Mouse (Mus musculus) gastrocnemius, postnatal 25 days (tissue): ENCODE data around the gene Vps51. TPM values are rescaled to one million over a fixed set of nuclear protein-coding genes. Genes with fewer than 3 reads are reported as not detected.

Source experiments
- DNase-seq: peaks from one replicate; pipeline ENCODE4 v3.0.0; 2022
- long read RNA-seq, 2 experiments: library from polyadenylated mRNA; stranded (forward); transcript quantifications; one replicate each; pipeline ENCODE4 v2.0.0; 2021
- total RNA-seq, 2 experiments: library from RNA; stranded (reverse); gene quantifications; 1 replicate in 1 of 2; 2 replicates in 1 of 2; pipeline ENCODE4 v1.2.3; 2021

Gene Vps51
- total RNA-seq, result 10 to 100 TPM; 18.0 to 19.1 TPM
- long read RNA-seq, experiment 1, transcript Vps51-201 (10 exons, 2,675 nt), result major isoform, 7 of 14 reads
- long read RNA-seq, experiment 1, transcript Vps51-208 (2 exons, 840 nt), result minor isoform, 5 of 14 reads
- long read RNA-seq, experiment 1, partial matches to known transcripts, result 0 of 14 reads
- long read RNA-seq, experiment 1, other reads (novel, unspliced or antisense), result 2 of 14 reads
- long read RNA-seq, experiment 2, transcript Vps51-201 (10 exons, 2,675 nt), result major isoform, 14 of 20 reads
- long read RNA-seq, experiment 2, partial matches to known transcripts, result 2 of 20 reads
- long read RNA-seq, experiment 2, other reads (novel, unspliced or antisense), result 1 of 20 reads

GRCm38 (mm10) chr19:6076564-6077393, at the start of gene Vps51:
Gene Vps51, minus strand, starts transcription at chr19:6077231.
- DNase-seq, result peak; percentile 83

GRCm38 (mm10) chr19:6126289-6126688, 49.3 kb upstream of the Vps51 start:
- DNase-seq, result no peak

GRCm38 (mm10) chr19:6124898-6125297, 47.9 kb upstream of the Vps51 start:
- DNase-seq, result no peak

DNA sequence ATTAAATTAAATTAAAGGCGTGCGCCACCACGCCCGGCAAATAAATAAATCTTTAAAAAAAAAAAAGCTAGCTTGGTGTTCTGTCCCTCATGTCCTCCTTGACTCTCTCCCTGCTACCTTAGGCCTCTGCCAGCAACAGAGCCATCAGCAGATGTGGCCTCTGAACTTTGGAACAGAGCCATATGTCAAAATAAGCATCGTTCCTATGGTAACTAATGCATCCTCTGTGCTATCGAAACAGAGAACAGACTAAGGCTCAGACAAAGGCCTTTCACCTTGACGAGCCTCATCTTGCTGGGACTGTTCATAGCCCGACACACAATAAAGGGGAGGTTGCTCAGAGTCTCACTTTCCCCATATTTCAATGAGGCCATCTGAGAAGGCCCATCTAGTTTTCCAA, 46.3 kb upstream of the Vps51 start:
- no peak for DNase-seq

DNA sequence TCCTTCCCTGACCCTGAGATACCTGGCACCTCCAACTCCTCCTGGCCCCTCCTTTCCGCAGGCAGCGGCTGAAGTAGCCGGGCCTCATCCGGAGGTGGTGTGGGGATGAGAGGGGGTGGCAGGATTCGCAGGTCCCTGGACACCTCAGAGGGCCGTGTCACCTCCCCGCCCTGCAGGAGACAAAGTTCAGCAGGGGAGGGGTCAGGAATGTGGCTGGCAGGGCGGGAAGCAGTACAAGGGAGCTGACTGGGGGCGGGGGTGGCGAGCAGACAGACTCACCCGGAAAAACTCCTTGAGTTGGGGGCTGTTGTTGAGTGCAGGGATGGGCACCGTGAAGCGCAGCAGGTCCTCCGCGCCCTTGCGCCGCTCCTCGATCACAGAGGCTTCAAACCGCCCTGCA, 44.7 kb upstream of the Vps51 start:
- no peak for DNase-seq

DNA sequence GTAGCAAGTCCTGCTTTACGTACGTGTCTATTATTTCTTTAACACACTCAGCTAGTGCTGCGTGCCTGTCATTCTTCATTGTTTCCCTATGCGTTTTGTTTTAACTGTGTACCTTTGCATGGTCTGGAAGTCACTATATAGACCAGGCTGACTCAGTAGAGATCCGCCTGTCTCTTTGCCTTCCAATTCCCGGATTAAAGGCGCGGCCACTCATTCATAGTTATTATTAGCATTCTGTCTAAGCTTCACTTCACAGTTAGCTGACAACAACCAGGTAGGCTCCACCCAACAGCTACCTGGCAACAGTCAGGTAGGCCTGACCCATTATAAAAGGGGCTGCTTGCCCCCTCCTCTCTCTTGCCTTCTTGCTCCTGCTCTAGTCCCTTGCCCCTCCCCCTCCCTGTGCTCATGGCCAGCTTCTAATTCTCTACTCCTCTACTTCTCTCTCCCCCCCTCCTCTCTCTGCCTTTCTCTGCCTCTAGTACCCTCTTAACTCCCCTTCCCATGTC, 41.7 kb upstream of the Vps51 start:
- no peak for DNase-seq

DNA sequence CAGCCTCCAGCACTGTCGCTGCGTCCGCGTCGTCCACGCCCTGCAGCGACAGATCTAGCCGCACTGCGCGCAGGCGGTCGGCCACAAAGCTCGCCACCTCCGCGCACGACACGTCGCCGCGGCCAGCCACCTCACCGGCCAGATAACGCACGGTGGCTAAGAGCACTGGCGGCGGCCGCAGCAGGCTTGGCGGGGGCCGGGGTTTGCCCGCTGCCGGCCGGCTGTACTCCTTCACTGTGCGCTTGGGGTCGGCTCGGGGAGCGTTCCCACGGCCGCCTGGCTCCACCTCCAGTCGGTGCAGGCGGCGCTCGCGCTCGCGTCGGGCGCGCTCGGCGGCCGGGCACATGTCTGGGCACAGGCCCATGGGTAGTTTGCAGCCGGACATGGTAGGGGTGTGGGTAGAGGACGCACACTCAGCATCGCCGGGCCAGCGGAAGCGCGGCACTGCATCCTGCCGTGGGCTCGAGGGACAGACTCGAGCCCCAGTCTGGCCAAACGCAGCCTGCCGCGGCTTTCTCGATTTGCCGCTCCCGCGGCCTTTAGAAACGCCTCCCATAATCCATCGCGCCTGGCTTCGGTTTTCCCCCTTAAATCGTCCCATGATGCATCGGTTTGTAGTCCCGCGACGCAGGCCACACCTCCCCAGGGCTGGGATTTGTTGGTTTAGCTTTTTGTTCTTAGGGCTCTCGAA, 41.1 kb upstream of the Vps51 start, which contains the start of gene Sac3d1:
TSS of gene Sac3d1 (minus strand) at position 665 of the 691 bp plus-strand sequence.
- peak; percentile 84 for DNase-seq

- no peak for DNase-seq
These were observed 40.4 kb upstream of the Vps51 start for GRCm38 (mm10) chr19:6117346-6117985.

DNA sequence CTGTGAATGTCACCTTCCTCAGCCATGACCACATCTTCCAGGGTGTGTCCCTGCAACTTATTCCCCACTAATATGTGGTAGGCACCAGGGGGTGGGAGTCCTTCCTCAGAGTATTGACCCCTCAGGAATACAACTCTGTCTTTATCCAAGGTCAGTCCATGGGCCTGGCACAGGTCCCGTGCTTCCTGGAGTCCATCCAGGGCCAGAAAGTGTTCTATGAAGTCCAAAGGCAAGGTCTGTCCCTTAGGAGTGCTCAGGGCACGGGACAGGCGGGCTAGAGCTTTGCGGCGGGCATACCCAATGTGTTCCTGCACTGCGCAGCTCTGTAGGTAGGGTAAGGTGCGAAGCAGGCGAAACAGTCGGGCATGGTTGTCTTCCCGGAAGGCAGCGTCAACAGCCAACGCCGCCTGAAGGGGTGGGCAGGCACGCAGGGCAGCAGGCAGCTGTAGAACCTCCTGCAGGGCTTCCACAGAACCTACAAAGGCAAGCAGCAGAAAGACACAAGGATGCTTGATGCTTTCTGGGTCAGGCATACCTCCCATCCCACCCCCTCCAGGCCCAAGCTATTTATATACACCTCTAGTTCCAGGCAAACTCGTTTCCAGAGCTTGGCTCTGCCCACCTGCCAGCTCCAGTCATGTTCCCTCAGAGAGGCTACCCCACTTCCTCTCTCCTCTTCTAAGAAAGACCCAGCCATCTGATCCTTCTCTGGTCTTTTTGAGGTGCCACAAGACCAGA, 39.3 kb upstream of the Vps51 start:
- no peak for DNase-seq

- no peak for DNase-seq
These were observed 36.1 kb upstream of the Vps51 start for GRCm38 (mm10) chr19:6113116-6113515.

- no peak for DNase-seq
These were observed 28.6 kb upstream of the Vps51 start, which contains the start of gene Naaladl1 for GRCm38 (mm10) chr19:6105586-6105985. Gene Naaladl1, plus strand, starts transcription at chr19:6105782.

GRCm38 (mm10) chr19:6104476-6104875, 27.4 kb upstream of the Vps51 start:
- DNase-seq, result no peak

DNA sequence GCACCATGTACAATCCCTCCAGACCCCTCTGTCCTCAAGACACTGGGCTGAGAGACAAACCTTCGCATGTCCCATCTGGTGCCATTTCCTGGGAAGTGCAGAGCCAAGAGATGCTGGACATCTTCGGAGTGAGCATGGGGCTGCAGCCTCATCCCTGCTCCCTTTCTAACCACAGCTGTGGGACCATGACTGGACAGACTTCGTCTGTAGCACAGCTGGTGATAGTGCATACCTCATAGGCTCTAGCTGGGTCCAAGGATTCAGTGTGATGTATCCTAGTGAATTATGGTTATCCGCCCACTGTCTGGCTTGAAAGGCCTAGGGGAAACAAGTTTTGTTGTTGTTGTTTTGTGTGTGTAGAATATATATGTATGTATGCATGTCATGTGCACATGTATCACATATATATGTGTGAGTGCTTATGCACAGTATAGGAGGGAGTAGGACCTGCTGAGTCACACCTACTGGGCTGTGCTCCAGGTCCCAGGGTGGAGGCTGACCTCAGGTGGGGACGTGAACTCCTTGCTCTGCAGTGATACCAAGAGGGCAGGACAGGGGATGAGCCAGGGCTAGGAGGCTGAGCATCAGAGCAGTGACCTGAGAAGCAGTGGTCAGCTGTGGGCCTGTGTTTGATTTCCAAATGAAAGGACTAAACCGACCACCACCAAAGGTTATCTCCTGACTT, 25.3 kb upstream of the Vps51 start:
- no peak for DNase-seq

DNA sequence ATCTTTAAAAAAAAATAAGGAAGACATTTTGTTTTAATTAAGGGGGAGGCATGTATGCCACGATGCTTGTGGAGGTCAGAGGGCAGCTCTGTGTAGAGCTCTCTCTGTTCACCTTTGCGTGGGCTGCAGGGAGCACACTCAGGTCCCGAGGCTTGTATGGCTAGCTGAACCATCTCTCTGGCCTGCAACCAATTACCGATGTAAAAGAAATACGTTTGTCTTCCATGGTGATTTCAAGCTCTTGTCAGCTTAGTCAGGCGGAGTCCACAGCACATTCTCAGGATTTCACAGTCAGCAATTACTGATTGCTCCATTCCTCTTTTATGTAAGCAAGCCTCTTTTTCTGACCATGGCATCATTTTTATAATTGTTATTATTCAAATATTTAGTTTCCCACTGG, 24.2 kb upstream of the Vps51 start:
- no peak for DNase-seq

GRCm38 (mm10) chr19:6097847-6098246, 20.8 kb upstream of the Vps51 start:
- DNase-seq, result no peak

- no peak for DNase-seq
These were observed 17.1 kb upstream of the Vps51 start, which contains the start of gene AC131692.1 for GRCm38 (mm10) chr19:6094119-6094518. Gene AC131692.1, plus strand, starts transcription at chr19:6094419.

DNA sequence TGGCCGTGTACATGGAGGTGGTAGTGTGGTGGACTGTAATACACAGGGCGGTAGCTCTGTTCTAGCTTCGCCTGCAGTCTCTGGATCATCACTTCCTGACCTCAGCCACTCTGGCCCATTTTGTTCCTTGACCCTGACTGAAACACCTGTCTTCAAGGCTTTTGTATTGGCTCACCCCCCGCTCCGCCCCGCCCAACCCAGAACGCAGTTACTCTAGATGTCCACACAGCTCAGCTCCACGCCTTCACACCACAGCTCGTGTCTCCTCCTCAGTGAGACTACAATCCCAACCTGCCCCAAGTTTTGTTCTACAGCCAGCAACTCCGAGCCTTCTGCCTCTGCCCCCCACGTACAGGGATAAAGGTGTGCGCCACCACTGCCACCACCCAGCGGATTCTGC, 11.8 kb upstream of the Vps51 start:
- DNase-seq, result no peak

- DNase-seq, result peak; percentile 30
These were observed 8.4 kb upstream of the Vps51 start for GRCm38 (mm10) chr19:6085417-6085879.

DNA sequence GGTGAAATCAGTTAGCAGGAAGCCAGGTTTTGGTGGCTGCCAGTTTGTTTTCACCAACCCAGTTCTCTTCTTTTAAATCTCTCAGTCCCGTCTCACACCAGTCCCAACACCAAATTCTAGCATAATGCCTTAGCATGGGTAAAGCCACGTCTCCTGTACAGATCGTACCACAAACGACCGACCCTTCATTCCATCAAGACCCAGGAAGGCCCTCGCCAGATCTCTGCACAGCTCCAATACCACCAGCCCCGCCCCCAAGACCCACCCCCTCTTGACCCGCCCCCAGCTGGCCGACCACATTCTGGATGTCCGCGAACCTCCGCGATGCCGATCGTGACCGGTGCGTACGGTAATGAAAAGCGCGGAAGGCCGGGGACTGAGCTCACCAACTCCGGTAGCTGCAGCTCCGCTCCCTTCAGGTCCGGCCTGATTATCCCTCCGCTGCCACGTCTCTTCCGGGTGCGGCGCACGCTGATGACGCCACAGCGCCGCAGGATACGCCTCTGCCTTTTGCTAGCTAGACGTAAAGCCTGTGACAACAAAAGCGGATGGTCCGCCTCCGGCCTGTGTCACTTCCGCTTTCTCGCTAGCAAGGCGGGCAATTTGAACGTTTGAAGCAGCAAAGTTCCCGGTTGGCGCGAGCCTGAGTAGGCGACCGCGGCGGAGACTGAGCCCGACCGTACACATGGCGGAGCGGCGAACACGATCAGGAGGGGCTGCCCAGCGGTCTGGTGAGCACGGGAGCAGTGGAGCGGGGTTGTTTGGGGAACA, 7.6 kb upstream of the Vps51 start, which contains the start of the genes Zfpl1 and Cdca5:
TSS of gene Zfpl1 (minus strand) at position 479 of the 771 bp plus-strand sequence.
TSS of gene Cdca5 (plus strand) at position 506 of the 771 bp plus-strand sequence.
- peak; percentile 95 for DNase-seq
